10 mouse cellular contexts compared by ENCODE assay signal in the genomic region with DNA sequence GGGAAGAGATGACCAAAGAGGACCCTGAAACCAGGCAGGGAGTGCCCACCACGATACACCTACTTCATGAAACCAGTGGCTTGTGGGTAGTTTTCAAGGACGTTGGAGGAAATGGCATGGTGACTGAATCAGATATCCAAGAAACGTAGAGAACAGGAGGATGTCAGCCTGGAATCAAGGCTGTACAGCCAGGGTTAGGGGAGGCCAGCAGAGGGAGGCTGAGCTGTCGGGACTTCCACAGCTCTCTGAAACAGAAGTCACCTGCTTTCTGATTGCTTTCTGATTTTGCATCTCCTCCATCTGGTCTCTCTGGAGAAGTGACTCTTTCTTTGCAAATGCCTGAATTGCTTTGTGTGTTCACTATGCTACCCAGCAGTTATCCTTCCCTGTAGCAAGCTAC. TPM values are rescaled to one million over a fixed set of nuclear protein-coding genes. Genes with fewer than 3 reads are reported as not detected.
A peak's percentile ranks its signal among the peaks of the same experiment; 100 is the strongest.
DNase-seq lines count a peak whose midpoint lies in the region; ATAC-seq lines count a peak whose summit lies in the region.
"Had no signal": no experiment of that assay in that cellular context is flagged by ENCODE, and none has a peak within 500 bp of the region (broad histone marks: within the 10 kb centered on the region; RNA-seq: fewer than 3 reads in every experiment).

No protein-coding gene starts in this region.

- no peak overlapping the region for H3K27ac ChIP-seq in heart, embryonic 10.5 days
- H3K27ac ChIP-seq in neural tube, embryonic 11.5 days (ENCODE audit: low read depth, low read length), result no peak overlapping the region
- no peak overlapping the region for H3K27ac ChIP-seq in limb, embryonic 15.5 days
- H3K27ac ChIP-seq in stomach, embryonic 15.5 days, result peak overlapping the region; percentile 54; the same call in 1 of the 2 replicates

- 15% methylated on average over 4 of the region's 4 CpGs for WGBS in heart, embryonic 10.5 days
- 23% methylated on average over 4 of the region's 4 CpGs for WGBS in neural tube, embryonic 11.5 days
- 19% methylated on average over 4 of the region's 4 CpGs for WGBS in limb, embryonic 15.5 days
- 11% methylated on average over 4 of the region's 4 CpGs for WGBS in stomach, embryonic 15.5 days

- H3K9me3 ChIP-seq in heart, embryonic 10.5 days, result no peaks in the 10 kb centered on the region
- H3K9me3 ChIP-seq in neural tube, embryonic 11.5 days (ENCODE audit: control insufficient read depth, low read length), result no peaks in the 10 kb centered on the region
- no peaks in the 10 kb centered on the region for H3K9me3 ChIP-seq in limb, embryonic 15.5 days
- no peaks in the 10 kb centered on the region for H3K9me3 ChIP-seq in stomach, embryonic 15.5 days

- peaks cover 4% of the 10 kb centered on the region; the same call in 1 of the 2 replicates for H3K27me3 ChIP-seq in heart, embryonic 10.5 days (ENCODE audit: insufficient read depth, poor library complexity, severe bottlenecking)
- H3K27me3 ChIP-seq in neural tube, embryonic 11.5 days (ENCODE audit: control insufficient read depth, insufficient read depth, low read length), result no peaks in the 10 kb centered on the region
- peaks cover 3% of the 10 kb centered on the region; the same call in 1 of the 2 replicates for H3K27me3 ChIP-seq in limb, embryonic 15.5 days
- no peaks in the 10 kb centered on the region for H3K27me3 ChIP-seq in stomach, embryonic 15.5 days (replicated peaks)

- no peak overlapping the region for H3K9ac ChIP-seq in neural tube, embryonic 11.5 days (ENCODE audit: low read length)
- no peak overlapping the region for H3K9ac ChIP-seq in limb, embryonic 15.5 days
- no peak overlapping the region for H3K9ac ChIP-seq in stomach, embryonic 15.5 days

- no peak overlapping the region; the same call in 1 of the 2 replicates for H3K4me2 ChIP-seq in neural tube, embryonic 11.5 days (ENCODE audit: low read depth)
- 0 out of 2 replicates have a peak overlapping the region, but pooled peaks have one; percentile 10 for H3K4me2 ChIP-seq in limb, embryonic 15.5 days
- H3K4me2 ChIP-seq in stomach, embryonic 15.5 days, result peak overlapping the region; percentile 27

- DNase-seq in heart, embryonic 10.5 days (ENCODE audit: low spot score), result no peak
- DNase-seq in heart, adult 9 months (ENCODE audit: low spot score in 2 of 2), result no peak
- DNase-seq in neural tube, embryonic 11.5 days (ENCODE audit: low spot score), result no peak
- DNase-seq in neural tube, embryonic 10.5 days (ENCODE audit: extremely low spot score, low spot score), result no peak
- no peak for DNase-seq in urinary bladder, postnatal 36 days (ENCODE audit: low spot score in 2 of 2)
- DNase-seq in embryo, embryonic 9.5 days (ENCODE audit: extremely low spot score), result no peak
- DNase-seq: adrenal gland, adult 8-10 months; lung, postnatal 14 days had no signal

- H3K36me3 ChIP-seq in heart, embryonic 10.5 days, result no peaks in the 10 kb centered on the region
- H3K36me3 ChIP-seq in neural tube, embryonic 11.5 days (ENCODE audit: control insufficient read depth, insufficient read depth, low read length), result no peaks in the 10 kb centered on the region
- no peaks in the 10 kb centered on the region for H3K36me3 ChIP-seq in limb, embryonic 15.5 days
- H3K36me3 ChIP-seq in stomach, embryonic 15.5 days, result no peaks in the 10 kb centered on the region

- H3K4me3 ChIP-seq in heart, embryonic 10.5 days, result peak overlapping the region; percentile 36; the same call in 1 of the 2 replicates
- no peak overlapping the region for H3K4me3 ChIP-seq in neural tube, embryonic 11.5 days (ENCODE audit: low read depth, low read length)
- no peak overlapping the region for H3K4me3 ChIP-seq in limb, embryonic 15.5 days
- no peak overlapping the region for H3K4me3 ChIP-seq in stomach, embryonic 15.5 days (replicated peaks)

- peaks cover 16% of the 10 kb centered on the region for H3K4me1 ChIP-seq in heart, embryonic 10.5 days
- 0 out of 2 replicates have a peak, but pooled peaks cover 4% of the 10 kb centered on the region for H3K4me1 ChIP-seq in neural tube, embryonic 11.5 days (ENCODE audit: control insufficient read depth, insufficient read depth, low read length)
- H3K4me1 ChIP-seq in limb, embryonic 15.5 days, result peaks cover 6% of the 10 kb centered on the region; the same call in 1 of the 2 replicates
- H3K4me1 ChIP-seq in stomach, embryonic 15.5 days, result peaks cover 4% of the 10 kb centered on the region; the same call in 1 of the 2 replicates

- ATAC-seq in neural tube, embryonic 11.5 days (ENCODE audit: insufficient read depth, low FRiP score, low TSS enrichment), result 0 out of 2 replicates have a peak, but pooled peaks have one; percentile 36
- no peak for ATAC-seq in limb, embryonic 15.5 days (ENCODE audit: insufficient number of reproducible peaks, low FRiP score, low TSS enrichment, low read depth)
- peak; percentile 7; the same call in 1 of the 2 replicates for ATAC-seq in stomach, embryonic 15.5 days (ENCODE audit: insufficient read depth, low FRiP score, low read depth)

RNA-seq across cellular contexts. Expression of gene Ube2d1, which starts 6.7 kb away (rescaled TPM):
- 59.7 and 65.2 TPM in 2 replicates for polyA plus RNA-seq in heart, embryonic 10.5 days (2016; fragmentation: Nextera tagmentation; extraction: Ambion mirVana)
- 195 and 199 TPM in 2 replicates for polyA plus RNA-seq in neural tube, embryonic 11.5 days (2014; fragmentation: Nextera tagmentation; extraction: Ambion mirVana)
- 52.2 and 58.6 TPM in 2 replicates for polyA plus RNA-seq in limb, embryonic 15.5 days (2015; fragmentation: Nextera tagmentation; extraction: Ambion mirVana)
- polyA plus RNA-seq in stomach, embryonic 15.5 days (2015; fragmentation: Nextera tagmentation; extraction: Ambion mirVana), result 51.6 and 54.3 TPM in 2 replicates

RNA-seq across cellular contexts. Expression of gene Cisd1, which starts 53.0 kb away (rescaled TPM):
- 127 and 162 TPM in 2 replicates for polyA plus RNA-seq in heart, embryonic 10.5 days (2016; fragmentation: Nextera tagmentation; extraction: Ambion mirVana)
- 137 TPM in 2 replicates for polyA plus RNA-seq in neural tube, embryonic 11.5 days (2014; fragmentation: Nextera tagmentation; extraction: Ambion mirVana)
- polyA plus RNA-seq in limb, embryonic 15.5 days (2015; fragmentation: Nextera tagmentation; extraction: Ambion mirVana), result 71.0 and 73.0 TPM in 2 replicates
- 103 and 104 TPM in 2 replicates for polyA plus RNA-seq in stomach, embryonic 15.5 days (2015; fragmentation: Nextera tagmentation; extraction: Ambion mirVana)

RNA-seq across cellular contexts. Expression of gene Tfam, which starts 53.7 kb away (rescaled TPM):
- polyA plus RNA-seq in heart, embryonic 10.5 days (2016; fragmentation: Nextera tagmentation; extraction: Ambion mirVana), result 57.8 and 78.1 TPM in 2 replicates
- polyA plus RNA-seq in neural tube, embryonic 11.5 days (2014; fragmentation: Nextera tagmentation; extraction: Ambion mirVana), result 75.5 and 80.6 TPM in 2 replicates
- 59.4 and 59.8 TPM in 2 replicates for polyA plus RNA-seq in limb, embryonic 15.5 days (2015; fragmentation: Nextera tagmentation; extraction: Ambion mirVana)
- polyA plus RNA-seq in stomach, embryonic 15.5 days (2015; fragmentation: Nextera tagmentation; extraction: Ambion mirVana), result 74.2 and 82.5 TPM in 2 replicates

RNA-seq across cellular contexts. Expression of gene Ipmk, which starts 55.8 kb away (rescaled TPM):
- 10.6 and 11.7 TPM in 2 replicates for polyA plus RNA-seq in heart, embryonic 10.5 days (2016; fragmentation: Nextera tagmentation; extraction: Ambion mirVana)
- 23.6 TPM in 2 replicates for polyA plus RNA-seq in neural tube, embryonic 11.5 days (2014; fragmentation: Nextera tagmentation; extraction: Ambion mirVana)
- 7.1 and 8.4 TPM in 2 replicates for polyA plus RNA-seq in limb, embryonic 15.5 days (2015; fragmentation: Nextera tagmentation; extraction: Ambion mirVana)
- 13.5 and 14.6 TPM in 2 replicates for polyA plus RNA-seq in stomach, embryonic 15.5 days (2015; fragmentation: Nextera tagmentation; extraction: Ambion mirVana)
